Mouse (Mus musculus): Measurements from ENCODE around the gene Gm3336.

Gene Gm3336

DNA sequence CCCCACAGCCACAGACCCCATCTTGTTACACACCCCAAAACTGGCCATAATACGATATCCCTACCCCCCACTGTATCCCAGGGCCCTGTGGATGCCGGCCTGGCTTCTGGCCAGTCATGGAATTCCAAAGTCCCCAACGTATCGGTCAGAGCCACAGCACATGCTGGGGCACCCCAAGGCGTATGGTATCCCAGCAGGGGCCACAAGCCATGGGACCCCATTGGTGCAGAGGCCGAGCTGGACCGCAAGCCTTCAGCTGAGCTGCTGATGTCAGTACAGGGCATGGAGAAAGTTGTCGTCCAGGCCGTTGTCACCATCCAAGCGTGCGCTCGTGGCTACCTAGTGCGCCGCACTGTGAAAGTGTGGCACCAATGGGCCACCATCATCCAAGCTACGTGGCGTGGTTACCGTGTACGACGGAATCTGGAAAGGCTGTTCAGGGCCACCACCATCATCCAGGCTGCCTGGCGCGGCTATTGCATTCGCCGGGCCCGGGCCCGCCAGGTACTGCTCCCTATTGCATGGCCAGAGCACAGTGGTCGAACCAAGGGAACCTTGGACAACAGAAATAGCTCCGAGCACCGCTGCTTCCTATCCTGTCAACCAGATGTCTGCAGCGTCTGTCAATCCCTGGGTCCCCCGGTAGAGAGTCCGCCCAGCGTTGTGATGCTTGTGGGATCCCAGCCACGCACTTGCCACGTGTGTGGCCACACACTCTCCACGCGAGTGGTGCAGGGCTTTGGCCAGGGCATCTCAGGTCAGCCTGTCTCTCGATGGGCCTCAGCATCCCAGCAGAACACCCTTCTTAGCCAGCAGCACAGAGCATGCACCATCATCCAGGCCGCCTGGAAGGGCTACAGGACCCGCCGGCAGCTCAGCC is 1.6 kb upstream of the Gm3336 start:
- DNase-seq (ENCODE audit: low spot score) = no peak

DNA sequence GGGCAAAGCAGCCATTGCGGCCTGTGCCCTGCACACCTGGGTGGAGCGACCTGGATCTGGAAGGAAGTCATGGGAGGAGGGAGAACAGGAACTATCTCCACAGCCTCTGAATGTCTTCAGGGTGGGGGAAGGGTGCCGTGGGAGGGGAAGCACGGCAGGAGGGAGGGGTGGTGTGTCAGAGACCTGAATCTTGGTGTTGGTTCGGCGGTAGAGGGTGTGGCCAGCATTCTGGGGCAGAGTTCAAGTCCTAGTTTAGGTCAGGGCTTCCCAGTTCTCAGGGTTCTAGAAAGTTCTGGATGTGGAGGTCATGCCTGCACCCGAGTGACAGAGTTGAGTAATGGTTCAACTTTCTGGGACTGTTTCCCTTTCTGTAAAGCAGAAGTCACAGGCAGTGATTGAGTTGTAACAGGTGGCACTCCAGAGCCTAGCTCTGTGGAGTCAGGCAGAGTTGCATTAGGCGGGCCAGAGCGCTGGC is 1.5 kb downstream of the Gm3336 start:
- no peak for DNase-seq (ENCODE audit: low spot score)

DNA sequence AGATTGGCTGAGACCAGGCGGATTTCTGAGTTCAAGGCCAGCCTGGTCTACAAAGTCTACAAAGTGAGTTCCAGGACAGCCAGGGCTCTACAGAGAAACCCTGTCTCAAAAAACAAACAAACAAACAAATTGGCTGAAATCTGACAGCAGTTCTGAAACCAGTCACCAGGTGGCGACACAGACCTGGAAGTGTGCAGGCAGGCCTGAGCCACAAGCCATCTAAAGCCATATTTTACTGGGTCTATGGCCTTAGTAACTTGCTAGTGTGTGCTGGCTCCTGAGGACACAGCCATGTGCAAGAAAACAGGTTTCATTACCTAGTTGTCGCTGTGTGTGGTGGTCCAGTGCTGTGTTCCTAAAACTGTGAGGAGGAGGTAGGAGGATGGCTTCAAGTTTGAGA is 2.4 kb downstream of the Gm3336 start:
- DNase-seq (ENCODE audit: low spot score) = no peak

DNA sequence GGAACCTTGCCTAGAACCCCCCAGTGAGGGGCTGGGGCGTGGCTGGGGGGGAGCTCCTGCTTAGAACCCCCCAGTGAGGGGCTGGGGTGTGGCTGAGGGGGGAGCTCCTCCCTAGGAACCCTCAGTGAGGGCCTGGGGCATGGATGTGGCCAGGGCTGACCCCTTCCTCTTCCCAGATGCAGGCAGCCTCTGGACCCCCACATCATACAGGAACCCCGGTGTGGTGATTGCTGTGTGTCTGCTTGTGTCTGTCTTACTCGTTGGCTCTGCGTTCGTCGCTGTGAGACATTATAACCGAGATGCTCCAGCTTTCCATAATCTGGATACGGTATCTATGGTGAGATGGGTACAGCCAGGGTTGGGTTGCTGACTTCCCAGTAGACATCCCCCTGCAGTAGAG is 3.3 kb downstream of the Gm3336 start:
- no peak for DNase-seq (ENCODE audit: low spot score)

DNA sequence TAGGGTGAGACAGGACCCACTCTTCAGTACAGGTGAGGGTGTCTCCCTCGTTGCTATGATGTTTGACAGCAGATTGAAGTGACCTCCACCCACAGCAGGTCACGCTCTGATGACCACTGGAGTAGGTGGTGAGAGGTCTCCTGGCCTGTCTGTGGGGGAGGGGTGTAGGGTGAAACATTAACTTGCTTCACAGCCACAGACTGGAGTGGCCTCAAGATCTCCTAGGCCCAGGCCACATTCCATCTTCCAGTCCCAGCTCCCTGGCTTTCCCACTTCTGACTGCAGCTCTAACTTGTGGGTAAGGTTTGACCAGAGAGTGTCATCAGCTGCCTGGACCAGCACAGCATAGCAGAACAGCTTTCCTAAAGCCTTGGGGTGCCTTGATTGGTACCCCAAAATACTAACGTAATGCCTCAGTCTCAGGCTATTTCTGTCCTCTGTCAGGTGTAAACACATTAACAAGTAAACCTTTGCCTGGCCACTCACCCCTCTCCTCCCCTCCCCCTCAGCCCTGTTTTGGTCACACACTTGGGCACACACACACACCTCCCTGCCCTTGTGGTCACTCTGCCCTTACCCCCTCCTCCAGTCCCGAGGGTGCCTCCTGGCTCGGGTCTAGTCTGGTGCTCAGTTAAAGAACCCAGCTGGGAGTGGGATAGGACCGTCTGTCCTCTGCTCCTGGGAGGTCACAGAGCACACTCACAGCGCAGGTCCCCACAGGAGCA is 5.3 kb downstream of the Gm3336 start, which contains the start of gene Pde4c:
Gene Pde4c (plus strand): TSS at position 235 of the 725 bp plus-strand sequence.
- no peak for DNase-seq (ENCODE audit: low spot score)

DNA sequence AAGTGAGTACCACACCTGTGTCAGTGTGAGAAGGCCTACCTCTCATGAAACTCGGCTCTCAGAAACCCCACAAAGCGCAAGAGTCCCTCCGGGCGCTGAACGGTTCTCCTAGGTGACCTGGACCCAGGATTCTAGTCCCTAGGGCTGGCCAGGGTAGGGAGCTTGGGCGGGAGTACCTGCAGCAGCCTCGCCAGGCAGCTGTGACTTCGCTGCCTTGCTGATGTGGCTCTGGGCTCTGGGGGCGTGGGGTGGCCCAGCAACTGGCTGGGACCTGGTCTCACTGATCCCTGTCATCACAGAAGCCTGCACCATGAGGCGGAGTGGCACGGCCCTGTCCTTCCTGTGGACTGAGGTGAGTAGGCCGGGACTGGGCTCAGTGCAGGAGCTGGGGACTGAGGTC is 5.9 kb downstream of the Gm3336 start:
- no peak for DNase-seq (ENCODE audit: low spot score)

DNA sequence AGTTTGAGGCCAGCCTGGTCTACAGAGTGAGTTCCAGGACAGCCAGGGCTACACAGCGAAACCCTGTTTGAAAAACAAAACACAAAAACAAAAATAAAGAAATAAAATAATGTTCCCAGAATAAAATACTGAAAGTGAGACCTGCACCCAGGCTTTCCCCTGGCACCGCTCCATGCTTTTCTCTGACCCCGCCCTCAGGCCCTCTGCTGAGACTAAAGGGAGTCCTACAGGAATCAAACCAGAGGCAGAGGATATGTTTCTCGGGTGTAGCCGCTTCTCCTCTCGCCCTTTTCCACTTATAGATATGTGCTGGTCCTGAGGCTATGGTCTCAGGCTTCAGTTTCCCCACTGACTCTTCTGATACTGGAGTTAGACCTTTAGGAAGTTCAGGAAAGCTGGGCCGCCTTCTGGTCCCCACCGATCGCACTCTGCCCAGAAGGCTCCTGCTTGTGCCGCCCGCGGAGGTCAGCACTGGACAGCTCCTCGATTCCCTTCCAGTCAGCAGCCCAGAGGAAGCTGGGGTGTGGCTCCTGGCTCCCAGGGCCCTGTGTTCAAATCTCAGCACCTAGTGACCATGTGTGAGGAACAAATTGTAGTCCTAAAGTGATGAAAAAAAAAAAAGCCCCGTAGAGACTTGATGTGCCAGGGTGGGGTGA is 7.6 kb downstream of the Gm3336 start:
- no peak for DNase-seq (ENCODE audit: low spot score)

DNA sequence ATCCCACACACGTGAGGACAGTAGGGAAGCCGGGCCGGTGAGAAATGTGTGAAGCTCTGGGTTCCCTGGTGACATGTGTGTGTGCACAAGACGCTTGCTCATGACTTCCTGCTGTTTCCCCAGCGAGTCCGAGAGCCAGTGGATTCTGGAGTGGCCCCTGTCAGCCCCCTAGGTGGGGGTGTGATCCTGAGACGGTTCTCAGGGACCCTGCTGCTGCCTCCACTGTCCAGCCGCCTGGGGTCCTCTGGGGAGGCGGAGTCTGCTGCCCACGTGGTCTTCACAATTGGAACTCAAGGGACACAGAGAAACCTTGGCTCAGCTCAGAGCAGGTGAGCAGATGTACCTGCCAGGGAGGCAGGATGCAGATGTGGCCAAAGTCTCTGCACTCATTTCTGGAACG is 8.4 kb downstream of the Gm3336 start:
- no peak for DNase-seq (ENCODE audit: low spot score)

DNA sequence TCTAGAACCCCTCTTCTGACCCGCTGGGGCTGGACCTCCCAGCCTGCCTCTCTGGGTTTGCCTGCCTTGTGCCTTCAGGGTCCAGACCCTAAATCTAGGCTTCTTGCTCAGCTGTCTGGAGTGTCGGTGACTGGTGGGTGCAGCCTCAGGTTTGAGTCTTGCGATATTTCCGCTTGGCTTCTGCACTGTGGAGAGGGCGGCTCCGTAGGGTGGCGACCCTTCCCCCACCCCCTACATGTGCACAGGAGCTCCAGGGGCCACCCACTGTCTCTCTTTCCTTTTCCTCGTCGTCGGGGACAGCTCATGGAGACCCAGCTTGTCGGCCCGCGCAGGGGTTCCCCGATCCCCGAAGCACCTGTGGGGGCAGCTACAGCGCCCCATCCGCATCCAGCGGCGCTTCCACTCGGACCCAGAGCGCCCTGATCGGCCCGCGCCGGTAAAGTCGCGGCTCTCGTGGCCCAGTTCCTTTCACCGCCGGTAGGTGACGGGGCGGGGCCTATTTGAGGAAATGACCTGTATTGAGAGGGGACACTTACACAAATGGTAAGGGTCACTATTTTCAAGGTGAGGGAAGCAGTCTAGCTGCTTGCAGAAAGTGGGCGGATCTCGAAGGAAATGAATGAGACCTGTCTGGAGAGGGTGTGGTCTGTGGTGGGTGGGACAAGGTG is 11.6 kb downstream of the Gm3336 start:
- DNase-seq (ENCODE audit: low spot score) = no peak

DNA sequence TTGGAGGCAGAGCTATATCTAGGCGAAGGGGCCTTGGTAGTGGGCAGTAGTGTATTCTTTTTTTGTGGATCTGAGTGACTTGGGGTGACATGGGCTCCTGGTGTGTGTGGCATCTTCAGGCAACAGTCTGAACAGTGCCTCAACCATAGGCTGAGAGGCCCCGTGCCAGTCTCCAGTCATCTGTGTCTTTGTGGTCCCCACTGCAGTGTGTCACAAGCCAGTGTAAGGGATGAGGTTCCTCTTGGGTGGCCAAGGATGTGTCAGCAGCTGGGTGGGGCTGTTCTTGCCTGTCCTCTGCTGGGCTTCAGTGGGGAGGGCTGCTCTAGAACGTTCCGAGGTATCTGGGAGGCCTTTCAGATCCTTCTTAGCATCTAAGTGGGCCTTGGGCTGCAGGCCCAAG is 12.6 kb downstream of the Gm3336 start:
- DNase-seq (ENCODE audit: low spot score) = no peak

DNA sequence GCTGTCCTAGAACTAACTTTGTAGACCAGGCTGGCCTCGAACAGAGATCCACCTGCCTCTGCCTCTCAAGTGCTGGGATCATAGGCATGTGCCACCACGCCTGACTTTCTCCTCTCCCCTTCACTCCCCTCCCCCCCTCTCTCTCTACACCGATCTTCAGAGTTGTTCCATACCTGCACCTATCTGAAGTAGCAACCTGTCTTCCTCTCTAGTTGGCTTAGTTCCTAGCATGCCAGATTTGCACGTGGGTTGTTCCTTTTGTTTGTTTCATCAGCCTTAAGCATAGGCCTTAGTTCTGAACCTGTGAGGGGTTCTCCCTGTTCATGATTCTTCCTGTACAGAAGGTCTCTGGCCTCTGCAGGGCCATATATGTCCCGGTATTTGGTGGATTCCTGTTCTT is 19.4 kb downstream of the Gm3336 start:
- no peak for DNase-seq (ENCODE audit: low spot score)

DNA sequence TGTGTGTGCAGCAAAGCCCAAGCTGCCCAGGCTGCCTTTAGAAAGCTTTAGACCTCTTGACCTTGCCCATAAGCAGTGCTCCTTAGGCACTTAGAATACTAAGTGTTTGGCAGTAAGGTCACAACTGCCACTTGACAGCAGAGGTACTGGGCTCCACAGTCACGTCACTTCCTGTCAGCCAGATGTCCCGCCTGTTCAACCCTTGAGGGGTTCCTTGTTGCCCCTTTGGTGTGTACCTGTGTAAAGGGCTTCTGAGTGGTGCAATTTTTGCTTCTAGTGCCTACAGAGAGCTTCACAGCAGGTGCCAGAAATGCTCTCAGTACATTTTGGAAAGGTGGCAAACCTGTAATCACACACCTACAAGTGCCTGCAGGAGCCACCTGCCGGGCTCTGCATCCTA is 19.9 kb downstream of the Gm3336 start:
- no peak for DNase-seq (ENCODE audit: low spot score)

DNA sequence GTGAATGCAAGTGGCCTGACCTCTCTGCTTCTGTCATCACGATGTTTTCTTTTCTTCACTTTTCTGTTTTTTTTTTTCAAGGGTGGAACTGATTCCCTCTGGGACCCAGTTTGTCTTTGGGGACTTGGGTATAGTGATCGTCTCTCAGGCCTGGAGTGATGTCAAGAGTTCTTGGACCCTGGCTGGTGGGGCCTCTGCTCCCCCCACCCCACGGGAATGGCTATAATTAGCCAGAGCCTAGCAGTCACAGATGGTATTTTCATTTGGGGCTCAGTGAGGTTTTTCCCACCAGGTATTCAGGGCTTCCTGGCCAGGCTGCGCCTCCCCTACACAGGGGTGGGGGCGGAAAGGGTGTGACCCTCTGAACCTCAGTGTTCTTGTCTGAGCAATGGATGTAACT is 23.3 kb downstream of the Gm3336 start:
- DNase-seq (ENCODE audit: low spot score) = no peak

DNA sequence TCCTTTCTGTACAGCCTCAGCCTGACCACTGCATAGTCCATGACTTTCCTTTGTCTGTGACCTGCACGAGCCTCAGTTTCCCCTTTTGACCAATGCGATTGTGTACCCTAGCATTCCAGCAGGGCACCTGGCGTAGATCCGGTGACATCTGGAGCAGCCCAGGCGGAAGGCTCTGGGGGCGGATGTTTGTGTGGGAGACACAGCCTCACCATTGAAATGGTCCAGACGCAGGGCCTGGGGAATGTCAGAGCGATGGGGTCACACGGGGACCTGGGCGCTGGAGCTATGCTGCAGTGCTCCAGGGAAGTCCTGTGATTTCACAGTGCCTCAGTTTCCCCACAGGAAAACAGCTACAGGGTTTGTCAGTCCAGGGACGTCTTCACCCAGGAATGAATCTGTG is 23.8 kb downstream of the Gm3336 start:
- no peak for DNase-seq (ENCODE audit: low spot score)

DNA sequence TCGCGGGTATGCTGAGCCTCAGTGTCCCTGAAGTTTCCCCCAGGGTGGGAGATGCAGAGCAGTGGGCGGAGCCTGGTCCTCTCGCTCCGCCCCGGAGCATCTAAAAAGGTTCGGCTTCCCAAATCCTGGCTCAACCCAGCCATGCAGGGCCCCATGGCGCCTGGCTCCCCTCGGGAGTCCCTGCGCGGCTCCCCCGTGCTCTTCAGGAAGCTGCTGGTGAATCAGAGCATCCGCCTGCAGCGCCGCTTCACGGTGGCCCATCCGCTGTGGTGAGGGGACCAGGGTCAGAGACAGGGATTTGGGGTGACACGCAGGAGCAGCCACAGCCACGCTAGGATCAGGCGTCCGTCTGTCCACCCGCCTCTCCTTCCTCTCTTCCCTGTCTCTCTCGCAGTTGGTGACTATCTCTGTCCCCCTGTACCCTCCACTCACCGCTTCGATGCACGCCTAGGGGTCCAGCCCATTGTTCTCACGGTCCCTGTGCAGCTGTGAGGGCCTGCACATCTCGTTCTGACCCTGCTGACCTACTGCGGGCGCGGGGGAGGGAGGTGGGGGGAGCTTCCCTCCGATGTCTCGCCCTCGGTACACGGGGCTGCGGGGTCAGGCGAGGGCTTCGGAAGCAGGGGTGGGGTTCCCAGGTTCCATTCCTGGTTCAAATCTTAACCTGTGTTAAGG is 24.8 kb downstream of the Gm3336 start:
- DNase-seq (ENCODE audit: low spot score) = no peak

DNA sequence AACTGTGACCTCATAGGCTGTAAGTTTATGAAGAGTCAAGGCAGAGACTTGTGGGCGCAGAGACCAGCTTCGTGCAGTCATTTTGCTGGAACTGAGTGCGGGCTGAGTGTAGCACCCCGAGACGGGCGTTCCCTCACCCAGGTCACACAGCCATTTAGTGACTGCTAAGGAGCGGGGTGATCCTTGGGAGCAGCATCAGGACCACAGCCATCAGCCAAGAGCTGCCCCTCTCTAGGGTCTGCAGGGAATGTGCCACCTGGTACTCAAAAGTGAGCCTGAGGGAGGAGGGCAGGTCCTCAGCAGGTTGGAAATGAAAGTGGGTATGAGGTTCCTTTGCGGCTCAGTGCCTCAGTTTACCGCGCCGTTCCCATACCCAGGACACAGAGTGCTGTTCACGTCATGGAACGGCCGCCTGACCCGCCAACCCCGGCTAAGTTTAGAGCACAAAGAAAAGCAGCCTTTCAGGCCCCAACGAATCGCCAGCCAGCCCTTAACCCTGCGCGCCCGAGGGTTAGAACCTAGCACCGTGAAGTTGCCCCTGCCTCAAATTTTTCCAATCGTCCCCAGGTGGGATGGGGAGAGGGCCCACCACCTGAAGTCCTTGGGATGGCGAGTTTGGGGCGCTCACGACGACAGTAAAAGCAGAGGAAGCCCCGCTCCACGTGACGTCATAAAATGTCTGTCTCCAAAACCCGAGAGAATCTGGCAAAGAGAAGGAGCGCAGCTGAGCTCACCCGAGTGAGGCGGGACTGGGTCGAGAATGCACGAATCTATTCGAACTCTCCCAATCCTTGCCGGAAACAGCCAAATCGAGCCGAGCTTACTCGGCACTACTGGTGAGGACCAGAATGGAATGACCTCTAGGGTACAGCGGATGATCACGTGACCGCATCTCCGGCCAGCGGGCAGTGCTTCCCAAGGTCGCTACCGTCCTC is 25.6 kb downstream of the Gm3336 start:
- DNase-seq (ENCODE audit: low spot score) = no peak

DNA sequence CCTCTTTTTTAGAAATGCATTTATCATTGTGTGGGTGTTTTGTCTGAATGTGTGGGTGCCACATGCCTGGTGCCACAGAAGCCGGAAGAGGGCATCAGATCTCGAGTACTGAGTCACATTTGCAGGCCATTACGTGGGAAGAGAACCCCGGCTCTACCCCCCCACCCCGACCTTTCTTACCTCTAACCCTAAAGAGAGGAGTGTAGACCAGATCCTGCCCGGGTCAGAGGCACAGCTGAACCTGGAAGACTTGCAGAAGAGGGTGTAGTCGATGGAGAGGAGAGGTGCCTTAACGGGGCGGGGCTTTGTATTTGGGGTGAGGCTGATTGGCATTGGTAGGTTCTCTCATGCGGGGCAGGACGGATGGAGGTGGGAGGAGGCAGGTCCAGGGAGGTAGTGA is 26.5 kb downstream of the Gm3336 start:
- DNase-seq (ENCODE audit: low spot score) = no peak

DNA sequence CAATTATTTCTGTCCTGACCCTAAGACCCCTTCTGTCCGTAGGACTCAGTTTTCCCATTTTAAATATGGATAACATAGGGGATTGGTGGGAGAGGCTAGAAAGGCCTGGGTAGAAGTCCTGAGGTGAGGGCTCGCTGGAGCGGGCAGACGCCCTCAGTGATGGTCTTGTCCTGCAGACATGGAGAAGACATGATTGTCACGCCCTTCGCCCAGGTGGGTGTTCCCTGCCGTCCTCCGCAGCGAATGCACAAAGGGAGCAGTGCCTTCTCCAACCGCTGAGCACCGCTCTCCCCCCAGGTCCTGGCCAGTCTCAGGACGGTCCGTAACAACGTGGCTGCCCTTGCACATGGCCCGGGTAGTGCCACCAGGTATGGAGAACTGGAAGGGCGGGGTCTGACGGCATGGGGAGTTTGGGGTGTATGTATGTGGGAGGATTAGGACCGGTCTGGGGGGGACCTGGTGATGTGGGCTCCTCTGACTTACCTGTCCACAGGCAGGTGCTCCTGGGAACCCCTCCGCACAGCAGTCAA is 27.4 kb downstream of the Gm3336 start:
- DNase-seq (ENCODE audit: low spot score) = no peak

DNA sequence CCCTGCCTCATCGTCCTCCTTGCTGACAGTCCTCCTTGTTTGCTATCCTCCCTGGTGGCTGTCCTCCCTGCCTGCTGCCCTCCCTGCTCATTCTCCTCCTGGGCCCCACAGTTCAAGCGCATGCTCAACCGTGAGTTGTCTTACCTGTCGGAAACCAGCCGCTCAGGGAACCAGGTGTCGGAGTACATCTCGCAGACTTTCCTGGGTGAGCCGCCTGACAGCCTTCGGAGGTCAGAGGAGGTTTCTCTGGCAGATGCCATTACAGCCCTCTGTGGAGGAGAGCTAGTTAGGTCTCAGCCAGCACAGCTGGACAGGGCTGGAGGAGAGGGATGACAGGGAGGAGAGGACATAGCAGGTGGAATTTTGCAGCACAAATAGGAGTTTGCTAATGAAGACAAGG is 28.3 kb downstream of the Gm3336 start:
- DNase-seq (ENCODE audit: low spot score) = no peak

DNA sequence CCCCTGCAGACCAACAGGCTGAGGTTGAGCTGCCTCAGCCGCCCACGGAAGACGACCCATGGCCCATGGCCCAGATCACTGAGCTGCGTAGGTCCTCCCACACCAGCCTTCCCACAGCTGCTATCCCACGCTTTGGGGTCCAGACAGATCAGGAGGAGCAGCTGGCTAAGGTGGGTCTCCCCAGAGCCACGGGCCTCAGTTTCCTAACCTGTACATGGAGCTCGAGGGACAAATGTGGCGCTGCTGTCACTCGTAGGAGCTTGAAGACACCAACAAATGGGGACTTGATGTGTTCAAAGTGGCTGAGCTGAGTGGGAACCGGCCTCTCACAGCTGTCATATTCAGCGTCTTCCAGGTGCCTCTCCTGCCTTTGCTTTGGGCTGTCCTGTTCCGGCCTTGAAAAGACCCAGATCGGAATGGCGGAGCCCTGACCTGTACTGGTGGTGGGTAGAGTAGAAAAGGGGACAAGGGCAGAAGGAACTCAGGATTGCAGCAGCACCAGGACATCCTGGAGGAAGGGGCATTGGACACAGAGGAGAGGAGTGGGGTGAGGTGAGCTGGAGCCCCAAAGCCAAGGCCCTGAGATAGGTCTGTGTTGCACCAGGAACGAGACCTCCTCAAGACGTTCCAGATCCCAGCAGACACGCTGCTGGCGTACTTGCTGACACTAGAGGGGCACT is 29.0 kb downstream of the Gm3336 start:
- no peak for DNase-seq (ENCODE audit: low spot score)
